Mouse (Mus musculus) ES-Bruce4 (cell line): ENCODE measurements at regions not wholly inside any gene's neighbourhood (a gene's known extent, or its start where the extent isn't known, plus 50 kb on each side); places are given as distances from the start of the nearest gene placed in this dataset.

Source experiments
- CTCF ChIP-seq: IDR thresholded peaks from one replicate; pipeline ENCODE4 v1.8.1; 2011; ENCODE audit warnings: low read depth, low read length
- EP300 ChIP-seq: IDR thresholded peaks from 2 replicates; pipeline ENCODE4 v1.6.1; 2011; ENCODE audit warnings: low read depth, low read length; ENCODE audit not compliant: insufficient read depth
- POLR2A ChIP-seq: IDR thresholded peaks from one replicate; pipeline ENCODE4 v1.8.1; 2011; ENCODE audit warnings: low read length; ENCODE audit not compliant: insufficient read depth

DNA sequence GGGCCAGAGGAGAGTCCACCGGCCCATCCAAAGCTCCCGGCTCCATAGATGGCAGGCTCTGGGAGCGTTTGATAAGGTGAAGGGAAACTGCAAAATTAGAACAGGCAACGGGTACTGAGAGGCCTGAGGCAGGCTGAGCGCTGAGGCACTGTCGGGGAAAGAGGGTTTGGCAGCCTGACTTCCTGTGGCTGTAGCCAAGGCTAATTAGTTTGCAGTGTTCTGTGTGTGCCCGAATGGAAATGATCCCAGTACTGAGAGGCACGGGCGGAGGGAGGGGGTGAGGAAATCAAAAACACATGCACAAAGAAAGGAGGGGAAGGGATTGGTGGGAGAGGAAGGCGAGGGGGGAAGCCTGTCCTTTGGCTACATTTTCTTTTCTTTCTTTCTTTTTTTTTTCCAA is 97.8 kb upstream of the Hao2 start:
- no peak for TF ChIP-seq CTCF
- no peak for TF ChIP-seq EP300
- TF ChIP-seq POLR2A: no peak
